Mouse (Mus musculus) forebrain, embryonic 14.5 days (tissue): Measurements from ENCODE around the gene 2410141K09Rik. TPM values are rescaled to one million over a fixed set of nuclear protein-coding genes. Genes with fewer than 3 reads are reported as not detected.
"Not testable (repeated sequence)": the region's sequence is repeated elsewhere in the genome, so short reads cannot be mapped to it uniquely, and the experiment has no call there.

Experiments used
- ATAC-seq: fragments of 200-750 bp; cut with Nextera tagmentation; 2 replicates; pipeline ENCODE4 v1.8.0; 2017; ENCODE audit warnings: mild to moderate bottlenecking, moderate library complexity
- DNase-seq: peaks from one replicate; pipeline ENCODE4 v3.0.0-alpha.2; 2015; ENCODE audit warnings: low spot score
- H3K27ac ChIP-seq: fragments of 300-500 bp; sonication (generic); 2 replicates; pipeline ENCODE4 v1.5.1; 2014; ENCODE audit warnings: low read depth, mild to moderate bottlenecking, control low read depth, low read length, moderate library complexity
- H3K27me3 ChIP-seq: fragments of 300-500 bp; sonication (generic); replicated peaks from 2 replicates; pipeline ENCODE4 v1.6.1; 2014; ENCODE audit warnings: low read length, control low read depth, mixed read lengths; ENCODE audit not compliant: control insufficient read depth, insufficient read depth
- H3K36me3 ChIP-seq: fragments of 300-500 bp; sonication (generic); 2 replicates; pipeline ENCODE4 v1.6.1; 2014; ENCODE audit warnings: low read length, control low read depth; ENCODE audit not compliant: control insufficient read depth, insufficient read depth
- H3K4me1 ChIP-seq: fragments of 300-500 bp; sonication (generic); 2 replicates; pipeline ENCODE4 v1.6.1; 2014; ENCODE audit warnings: antibody characterized with exemption, low read length, control low read depth; ENCODE audit not compliant: control insufficient read depth, insufficient read depth
- H3K4me2 ChIP-seq: fragments of 300-500 bp; sonication (generic); 2 replicates; pipeline ENCODE4 v1.6.1; 2014; ENCODE audit warnings: mild to moderate bottlenecking, control low read depth, low read length
- H3K4me3 ChIP-seq: fragments of 300-500 bp; sonication (generic); 2 replicates; pipeline ENCODE4 v1.5.1; 2014; ENCODE audit warnings: low read depth, low read length, control low read depth
- H3K9ac ChIP-seq: fragments of 300-500 bp; sonication (generic); 2 replicates; pipeline ENCODE4 v1.6.1; 2014; ENCODE audit warnings: mild to moderate bottlenecking, low read length, control low read depth, moderate library complexity
- H3K9me3 ChIP-seq: fragments of 300-500 bp; sonication (generic); replicated peaks from 2 replicates; pipeline ENCODE4 v1.6.1; 2016; ENCODE audit warnings: low read length, control low read depth, mixed read lengths; ENCODE audit not compliant: control insufficient read depth
- WGBS: fragments of 180-500 bp; shearing (Covaris S2); extraction: QIAGEN DNeasy Blood & Tissue Kit; methylation state at CpG from one replicate; pipeline ENCODE4 v1.1.7; 2014; 5-methylcytosine and 5-hydroxymethylcytosine counted together
- polyA plus RNA-seq: library from polyadenylated mRNA; unstranded; fragments of >200 nt; fragmentation: Nextera tagmentation; extraction: Ambion mirVana; gene quantifications from 2 replicates; pipeline ENCODE4 v1.2.1, GENCODE M21; 2014

The 2410141K09Rik gene
- not detected in 2 replicates for polyA plus RNA-seq

- H3K4me2 ChIP-seq, DNase-seq, H3K4me1 ChIP-seq, H3K9me3 ChIP-seq, H3K9ac ChIP-seq, ATAC-seq, H3K27me3 ChIP-seq, H3K36me3 ChIP-seq, H3K27ac ChIP-seq, H3K4me3 ChIP-seq: not testable (repeated sequence)
- no CpG with 5 or more reads among the region's 6 CpGs for WGBS
Measured at GRCm38 (mm10) chr13:66441018-66441417, at the start of gene 2410141K09Rik. Gene 2410141K09Rik, minus strand, starts transcription at chr13:66441118.

DNA sequence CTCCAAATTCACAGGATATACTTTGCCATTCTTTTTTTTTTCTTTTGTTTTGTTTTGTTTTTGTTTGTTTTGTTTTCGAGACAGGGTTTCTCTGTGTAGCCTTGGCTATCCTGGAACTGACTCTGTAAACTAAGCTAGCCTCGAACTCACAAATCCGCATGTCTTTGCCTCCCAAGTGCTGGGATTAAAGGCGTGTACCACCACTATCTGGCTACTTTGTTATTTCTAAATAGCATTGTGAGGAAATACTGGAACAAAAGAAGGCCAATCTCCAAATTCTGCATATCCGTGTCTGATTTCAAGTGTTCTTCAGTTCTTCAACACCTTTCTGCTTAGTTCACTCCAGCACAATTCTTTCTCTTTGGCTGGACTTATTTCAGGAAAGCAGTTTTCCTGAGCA is 14.1 kb downstream of the 2410141K09Rik start:
- not testable (repeated sequence) for H3K27me3 ChIP-seq, ATAC-seq, H3K27ac ChIP-seq, H3K9me3 ChIP-seq, H3K4me3 ChIP-seq, H3K9ac ChIP-seq, H3K4me2 ChIP-seq, H3K36me3 ChIP-seq, DNase-seq, H3K4me1 ChIP-seq
- no CpG with 5 or more reads among the region's 5 CpGs for WGBS

- DNase-seq, ATAC-seq, H3K4me2 ChIP-seq, H3K9ac ChIP-seq, H3K36me3 ChIP-seq, H3K9me3 ChIP-seq, H3K4me3 ChIP-seq, H3K27me3 ChIP-seq, H3K4me1 ChIP-seq, H3K27ac ChIP-seq: not testable (repeated sequence)
- WGBS, result no CpG with 5 or more reads among the region's 2 CpGs
Measured at GRCm38 (mm10) chr13:66414962-66415361, 26.0 kb downstream of the 2410141K09Rik start.

Other genes starting within 250 kb of the 2410141K09Rik start
- gene Gm10772, start 213.5 kb downstream of the 2410141K09Rik start, polyA plus RNA-seq, result not detected in 2 replicates